Mouse (Mus musculus): Measurements from ENCODE around the gene Bag5.
"Not testable (repeated sequence)": the region's sequence is repeated elsewhere in the genome, so short reads cannot be mapped to it uniquely, and the experiment has no call there.

Bag5 gene

DNA sequence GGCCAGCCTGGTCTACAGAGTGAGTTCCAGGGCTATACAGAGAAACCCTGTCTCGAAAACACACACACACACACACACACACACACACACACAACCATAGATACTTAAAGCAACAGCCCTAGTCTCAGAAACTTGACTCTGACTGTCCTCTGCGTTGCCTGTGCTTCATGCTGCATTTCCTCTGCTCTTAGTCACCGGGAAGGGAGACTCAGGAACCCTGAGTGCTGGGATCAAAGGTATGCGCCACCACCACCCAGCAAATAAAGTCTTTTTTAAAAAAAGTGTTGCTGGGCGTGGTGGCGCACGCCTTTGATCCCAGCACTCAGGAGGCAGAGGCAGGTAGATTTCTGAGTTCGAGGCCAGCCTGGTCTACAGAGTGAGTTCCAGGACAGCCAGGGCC is 23.6 kb upstream of the Bag5 start:
- not testable (repeated sequence) for DNase-seq (ENCODE audit: low spot score in 2 of 2)

DNA sequence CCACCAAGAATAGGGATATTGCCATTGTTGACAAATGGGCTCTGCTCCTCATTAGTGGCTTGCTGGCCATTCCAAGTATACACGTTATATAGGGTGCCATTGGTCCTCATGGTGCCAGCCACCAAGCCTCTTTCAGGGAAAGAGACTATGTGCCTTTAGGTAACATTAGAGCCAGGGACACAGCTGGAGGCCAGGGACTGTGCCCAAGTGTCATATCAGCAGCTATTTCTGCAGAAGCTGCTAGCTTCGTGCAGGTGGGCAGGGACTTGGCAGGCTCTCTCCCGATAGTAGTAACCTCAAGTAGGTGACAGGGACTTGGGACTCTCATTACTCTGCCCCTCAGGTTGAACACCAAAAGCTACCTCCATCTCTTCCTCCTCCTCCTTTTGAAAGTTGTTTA is 21.9 kb upstream of the Bag5 start:
- DNase-seq (ENCODE audit: low spot score in 2 of 2): no peak

DNA sequence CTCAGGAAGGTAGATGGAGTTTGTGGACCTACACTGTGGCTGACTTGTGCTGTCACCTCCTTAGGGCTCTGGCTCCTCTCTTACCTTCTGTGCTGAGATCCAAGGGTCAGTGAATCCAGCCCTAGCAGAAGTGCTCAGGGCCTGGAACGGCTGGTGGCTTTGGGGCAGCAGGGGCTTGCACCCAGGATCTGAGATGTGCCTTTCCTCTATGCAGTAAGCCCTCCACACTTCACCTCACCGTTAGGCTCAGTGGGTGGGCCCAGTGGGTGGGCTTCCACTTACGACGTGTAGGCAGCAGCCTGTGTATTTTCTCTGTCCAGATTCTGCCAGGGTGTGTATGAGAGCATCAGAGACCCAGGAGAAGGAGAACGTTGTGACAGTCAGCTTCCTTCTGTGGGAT is 19.9 kb upstream of the Bag5 start:
- DNase-seq (ENCODE audit: low spot score in 2 of 2): no peak

DNA sequence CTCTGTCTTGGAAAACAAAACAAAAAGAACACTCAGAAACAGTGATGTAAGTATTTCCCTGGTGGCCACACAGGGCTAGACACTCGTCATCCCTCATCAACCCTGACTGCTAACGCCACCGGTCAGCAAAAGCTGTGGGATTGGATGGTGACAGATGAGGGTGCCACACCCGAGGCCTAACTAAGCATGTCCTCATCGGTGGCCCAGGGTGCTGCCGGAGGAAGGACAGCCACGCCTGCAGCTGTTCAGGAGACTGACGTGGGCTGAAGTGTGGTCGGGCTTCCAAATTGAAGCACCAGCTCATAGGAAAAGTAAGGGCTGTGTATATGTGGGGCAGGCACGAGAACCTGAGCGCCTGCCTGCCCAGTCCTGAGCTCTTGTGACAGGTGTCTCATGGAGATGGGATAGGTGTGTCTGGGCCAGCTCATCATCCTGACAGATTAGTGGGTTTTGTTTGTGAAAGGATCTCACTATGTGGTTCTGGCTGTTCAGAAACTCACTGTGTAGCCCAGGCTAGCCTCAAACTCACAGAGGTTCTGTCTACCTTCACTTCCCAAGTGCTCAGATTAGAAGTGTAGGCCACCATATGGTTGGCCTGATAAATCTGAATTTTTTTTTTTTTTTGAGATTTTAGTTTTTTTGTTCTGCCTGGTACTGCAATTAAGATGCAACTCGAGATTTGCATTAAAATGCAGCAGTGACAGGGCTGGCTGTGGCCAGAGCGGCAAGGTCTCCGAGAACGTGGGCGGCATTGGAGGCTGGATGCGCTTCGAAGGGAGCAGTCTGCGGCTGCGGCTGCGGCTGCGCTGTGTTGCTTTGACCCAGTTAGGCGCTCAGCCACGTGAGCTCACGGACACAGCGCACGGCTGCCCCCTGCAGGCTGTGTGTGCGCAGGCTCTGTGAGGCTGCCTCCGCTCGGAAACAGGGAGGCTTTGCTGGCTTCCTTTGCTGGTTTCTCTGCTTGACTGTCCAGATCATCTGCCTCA is 19.1 kb upstream of the Bag5 start:
- peak; percentile 71 to 86 for DNase-seq (ENCODE audit: low spot score in 2 of 2)

DNA sequence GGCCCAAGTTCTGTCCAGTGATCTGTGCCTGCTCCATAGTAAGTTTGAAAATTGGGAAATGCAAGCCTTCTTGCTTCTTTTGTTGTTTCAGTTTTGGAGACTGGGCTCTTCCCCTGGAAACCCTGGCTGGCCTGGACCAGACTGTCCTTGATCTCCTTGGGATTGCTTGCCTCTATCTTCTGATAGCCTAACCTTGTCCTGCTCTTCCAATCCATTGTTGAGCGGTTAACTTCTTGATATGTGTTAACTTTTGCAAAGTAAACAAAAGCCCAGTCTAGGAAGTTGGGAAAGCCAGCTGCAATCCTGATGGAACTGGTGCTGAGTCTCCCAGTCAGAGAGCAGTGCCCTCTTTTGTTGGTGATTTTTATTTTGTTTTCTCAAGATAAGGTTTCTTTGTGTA is 14.9 kb upstream of the Bag5 start:
- no peak for DNase-seq (ENCODE audit: low spot score in 2 of 2)

DNA sequence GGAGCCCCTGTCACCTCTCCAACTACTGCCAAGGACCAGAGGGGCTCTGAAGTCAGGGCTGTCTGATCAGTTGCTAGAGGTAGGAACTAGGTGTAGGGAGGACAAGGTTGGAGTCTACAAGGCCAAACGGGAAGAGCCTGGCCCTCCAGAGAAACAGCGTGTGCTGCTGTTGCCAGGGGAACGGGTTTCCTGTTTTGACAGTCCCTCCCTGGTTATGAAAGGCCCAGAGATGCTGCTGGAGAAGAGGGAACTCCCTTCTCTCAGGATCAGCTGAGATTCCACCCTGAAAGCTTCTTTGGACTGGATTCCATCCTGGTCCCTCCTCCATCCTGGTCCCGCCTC is 13.0 kb upstream of the Bag5 start:
- peak in 1 of 2 experiments; percentile 42 for DNase-seq (ENCODE audit: low spot score in 2 of 2)

DNA sequence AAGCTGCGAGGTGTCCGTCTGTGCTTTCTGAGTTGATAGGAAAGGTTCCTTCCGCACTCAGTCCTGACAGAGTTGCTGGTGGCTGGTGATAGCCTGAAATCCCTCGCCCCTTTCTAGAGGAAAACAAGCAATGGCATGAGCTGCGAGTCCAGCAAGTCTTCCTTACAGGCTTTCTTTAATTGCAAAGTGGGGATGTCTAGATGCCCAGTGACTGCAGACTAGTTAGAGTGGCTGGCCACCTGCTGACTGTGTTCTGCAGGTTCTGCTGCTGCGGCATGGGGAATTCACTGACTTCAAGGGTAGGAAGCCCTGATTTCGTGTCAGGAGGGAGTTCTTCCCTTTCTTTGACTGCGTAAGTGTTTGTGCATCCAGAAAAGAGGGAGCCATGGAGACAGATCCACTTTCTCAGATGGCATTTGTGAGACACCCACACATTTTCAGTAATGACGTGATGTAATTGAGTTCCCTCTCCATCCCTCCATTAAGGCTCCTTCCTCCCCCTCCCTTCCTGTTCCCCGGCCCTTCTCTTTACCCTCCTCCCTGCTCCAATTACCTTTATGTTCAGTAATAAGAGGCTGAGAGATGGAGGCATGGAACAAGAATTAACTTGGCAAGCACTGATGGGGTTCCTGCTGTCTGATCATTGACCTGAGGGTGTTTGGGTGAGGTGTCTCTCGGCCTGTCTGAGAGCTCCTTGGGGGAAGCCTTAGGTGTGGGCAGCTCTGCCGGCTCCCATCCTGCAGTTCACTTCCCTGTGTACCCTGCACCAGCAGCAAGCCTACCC is 12.5 kb upstream of the Bag5 start:
- no peak for DNase-seq (ENCODE audit: low spot score in 2 of 2)

DNA sequence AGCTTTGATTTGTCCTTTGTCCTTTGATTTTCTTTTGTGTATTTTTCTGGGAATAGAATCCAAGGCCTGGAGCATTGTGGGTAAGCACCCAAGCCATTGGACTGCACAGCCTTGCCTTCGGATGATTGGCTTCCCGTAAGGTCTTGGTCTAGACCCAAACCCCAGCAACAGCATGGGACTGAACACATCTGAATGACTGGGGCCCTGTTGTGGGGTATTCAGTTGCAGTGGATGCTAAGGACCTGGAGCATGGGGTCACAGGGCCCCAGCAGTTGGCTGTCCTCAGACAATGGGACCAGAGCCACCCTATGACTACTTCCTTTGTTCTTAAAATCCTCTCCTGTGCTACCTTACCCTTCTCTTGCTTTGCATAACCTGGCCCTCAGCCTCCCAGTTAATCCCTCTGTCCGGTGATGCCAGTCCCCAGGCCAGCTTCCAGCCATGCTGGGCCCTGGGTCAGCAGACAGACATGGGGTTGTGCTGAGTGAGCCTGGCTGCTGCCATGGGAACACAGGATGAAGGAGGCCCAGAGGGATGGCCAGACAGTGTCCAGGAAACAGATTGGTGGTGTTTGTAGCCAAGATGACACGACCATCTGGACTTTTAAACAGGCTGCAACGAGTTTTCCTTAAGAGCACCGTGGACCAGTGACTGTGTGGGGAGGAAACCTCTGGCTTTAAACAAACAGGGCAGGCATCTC is 11.7 kb upstream of the Bag5 start:
- no peak for DNase-seq (ENCODE audit: low spot score in 2 of 2)

DNA sequence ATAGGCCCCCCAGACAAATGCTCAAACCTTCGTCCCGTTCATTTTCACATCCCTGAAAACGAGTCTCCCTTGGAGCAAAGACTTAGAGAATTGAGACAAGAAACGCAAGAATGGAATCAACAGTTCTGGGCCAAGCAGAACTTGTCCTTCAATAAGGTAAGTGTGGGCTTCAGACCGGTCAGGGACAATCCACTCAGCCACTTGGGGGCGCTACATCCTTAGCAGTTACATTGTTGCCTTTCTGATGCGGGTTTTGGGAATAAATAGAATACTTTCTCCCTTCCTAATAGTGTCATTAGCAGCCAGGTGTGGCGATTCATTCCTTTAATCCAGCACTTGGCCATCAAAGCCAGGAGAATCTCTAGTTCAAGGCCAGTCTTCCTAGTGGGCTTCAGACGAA is 9.6 kb upstream of the Bag5 start:
- no peak for DNase-seq (ENCODE audit: low spot score in 2 of 2)

DNA sequence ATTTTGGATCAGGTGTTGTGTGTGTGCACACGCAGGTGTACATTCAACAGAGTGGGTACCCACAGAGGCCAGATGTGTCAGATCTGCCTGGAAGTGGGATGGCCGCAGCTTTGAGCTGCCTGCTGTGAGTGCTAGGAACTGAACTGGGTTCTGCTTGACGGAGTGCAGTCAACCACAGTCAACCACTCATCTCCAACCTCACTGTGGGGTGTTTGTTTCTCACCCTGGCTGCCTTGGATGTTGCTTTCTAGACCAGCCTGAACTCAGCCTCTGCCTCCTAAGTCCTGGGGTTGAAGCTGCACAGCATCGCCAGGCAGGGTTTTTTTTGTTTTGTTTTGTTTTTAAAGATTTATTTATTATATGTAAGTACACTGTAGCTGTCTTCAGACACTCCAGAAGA is 7.2 kb upstream of the Bag5 start:
- no peak for DNase-seq (ENCODE audit: low spot score in 2 of 2)

DNA sequence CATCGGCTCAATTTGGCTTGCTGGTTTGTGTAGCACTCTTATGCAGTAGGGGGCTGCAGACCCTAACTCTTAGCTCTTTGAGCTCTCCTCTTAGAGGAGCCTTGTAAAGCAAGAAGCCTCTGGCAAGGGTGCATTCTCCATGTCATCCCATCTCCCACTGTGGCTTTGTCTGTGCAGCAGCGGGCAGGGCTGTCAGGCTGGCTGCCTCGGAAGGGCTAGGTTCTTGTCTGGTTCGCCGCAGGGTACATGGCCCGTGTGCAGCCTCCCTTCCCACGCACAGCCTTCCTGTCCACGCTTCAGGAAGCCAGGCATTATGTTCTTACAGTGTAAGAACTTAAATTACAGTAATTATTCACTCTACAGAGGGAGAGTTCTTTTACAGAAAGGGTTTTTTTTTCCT is 5.6 kb upstream of the Bag5 start:
- no peak for DNase-seq (ENCODE audit: low spot score in 2 of 2)

DNA sequence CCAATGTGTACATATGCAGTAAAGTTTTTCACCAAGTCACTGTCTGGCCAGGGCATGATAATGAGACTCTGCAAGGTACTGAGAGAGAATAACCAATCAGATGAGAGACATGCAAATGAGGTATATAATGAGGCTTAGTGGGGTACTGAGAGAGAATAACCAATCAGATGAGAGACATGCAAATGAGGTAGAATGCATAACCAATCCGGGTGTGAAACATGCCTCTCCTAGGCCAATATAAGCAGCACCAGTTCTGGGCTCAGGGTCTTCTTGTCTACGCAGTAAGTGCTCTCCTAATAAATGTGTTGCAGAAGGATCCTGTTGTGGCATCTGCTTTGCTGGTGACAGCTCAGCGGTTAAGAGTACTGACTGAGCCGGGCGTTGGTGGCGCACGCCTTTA is 3.4 kb upstream of the Bag5 start:
- no peak for DNase-seq (ENCODE audit: low spot score in 2 of 2)

DNA sequence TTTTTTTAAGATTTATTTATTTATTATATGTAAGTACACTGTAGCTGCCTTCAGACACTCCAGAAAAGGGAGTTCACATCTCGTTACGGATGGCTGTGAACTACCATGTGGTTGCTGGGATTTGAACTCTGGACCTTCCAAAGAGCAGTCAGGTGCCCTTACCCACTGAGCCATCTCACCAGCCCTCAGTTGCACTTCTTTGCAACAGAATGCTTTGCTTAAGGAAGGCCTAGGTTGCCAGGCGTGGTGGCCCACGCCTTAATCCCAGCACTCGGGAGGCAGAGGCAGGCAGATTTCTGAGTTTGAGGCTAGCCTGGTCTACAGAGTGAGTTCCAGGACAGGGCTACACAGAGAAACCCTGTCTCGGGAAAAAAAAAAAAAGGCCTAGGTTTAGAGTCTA is 823 bp upstream of the Bag5 start:
- DNase-seq (ENCODE audit: low spot score in 2 of 2): not testable (repeated sequence)

DNA sequence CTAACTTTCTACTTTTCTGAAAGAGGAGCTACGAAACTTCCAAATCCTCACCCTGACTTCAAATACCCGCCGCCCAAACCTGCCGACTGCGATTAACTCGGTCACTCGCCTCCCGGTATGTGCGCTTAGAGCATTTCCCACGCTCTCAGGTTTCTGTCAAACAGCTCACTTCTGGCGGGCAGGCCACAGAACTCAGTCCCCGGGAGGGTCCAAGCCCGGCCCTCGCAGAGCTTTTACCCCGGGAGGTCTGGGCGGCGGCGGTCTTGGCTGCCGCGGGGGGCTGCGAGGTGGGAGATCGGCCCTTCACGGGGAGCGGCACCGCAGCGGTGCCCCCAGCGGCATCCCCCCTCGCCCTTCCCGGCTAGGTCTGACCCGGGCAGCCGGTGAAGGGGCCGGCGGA is 581 bp downstream of the Bag5 start:
- no peak for DNase-seq (ENCODE audit: low spot score in 2 of 2)

DNA sequence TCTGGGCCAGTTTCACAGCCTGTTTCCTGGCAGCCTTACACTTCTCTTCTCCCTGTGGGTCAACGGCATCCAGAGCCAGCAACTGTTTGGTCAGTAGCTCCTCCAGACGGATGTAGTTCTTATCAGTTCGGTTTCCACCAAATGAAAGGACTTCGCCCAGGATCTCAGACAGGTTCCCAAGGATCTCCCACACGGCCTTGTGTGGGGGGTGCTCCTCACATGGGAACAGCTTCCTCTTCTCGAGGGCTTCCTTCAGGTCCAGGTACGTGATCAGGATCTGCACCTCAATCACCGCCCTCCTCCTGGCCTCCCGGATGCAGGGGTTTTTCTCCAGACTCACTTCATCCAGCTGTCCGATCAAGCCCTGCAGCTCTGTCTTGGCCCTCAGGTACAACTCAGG is 3.0 kb downstream of the Bag5 start:
- no peak for DNase-seq (ENCODE audit: low spot score in 2 of 2)

DNA sequence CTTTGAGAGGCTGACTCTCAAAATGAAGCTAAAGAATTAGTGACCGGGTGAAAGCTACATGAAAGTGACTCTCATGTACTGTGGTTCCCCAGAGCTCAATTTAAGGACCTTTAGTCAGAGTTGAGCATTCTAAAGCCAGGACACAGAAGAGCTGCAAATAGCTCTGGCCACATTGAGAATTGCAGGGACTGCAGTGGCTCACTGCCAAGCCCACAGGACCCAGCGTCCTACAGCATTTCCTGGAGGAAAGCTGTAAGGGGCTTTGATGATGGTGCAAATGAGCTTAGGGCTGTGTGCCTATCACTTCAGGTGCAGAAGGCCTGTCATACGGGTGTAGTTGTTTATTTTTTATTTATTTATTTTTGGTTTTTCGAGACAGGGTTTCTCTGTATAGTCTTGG is 4.9 kb downstream of the Bag5 start:
- DNase-seq (ENCODE audit: low spot score in 2 of 2): no peak

DNA sequence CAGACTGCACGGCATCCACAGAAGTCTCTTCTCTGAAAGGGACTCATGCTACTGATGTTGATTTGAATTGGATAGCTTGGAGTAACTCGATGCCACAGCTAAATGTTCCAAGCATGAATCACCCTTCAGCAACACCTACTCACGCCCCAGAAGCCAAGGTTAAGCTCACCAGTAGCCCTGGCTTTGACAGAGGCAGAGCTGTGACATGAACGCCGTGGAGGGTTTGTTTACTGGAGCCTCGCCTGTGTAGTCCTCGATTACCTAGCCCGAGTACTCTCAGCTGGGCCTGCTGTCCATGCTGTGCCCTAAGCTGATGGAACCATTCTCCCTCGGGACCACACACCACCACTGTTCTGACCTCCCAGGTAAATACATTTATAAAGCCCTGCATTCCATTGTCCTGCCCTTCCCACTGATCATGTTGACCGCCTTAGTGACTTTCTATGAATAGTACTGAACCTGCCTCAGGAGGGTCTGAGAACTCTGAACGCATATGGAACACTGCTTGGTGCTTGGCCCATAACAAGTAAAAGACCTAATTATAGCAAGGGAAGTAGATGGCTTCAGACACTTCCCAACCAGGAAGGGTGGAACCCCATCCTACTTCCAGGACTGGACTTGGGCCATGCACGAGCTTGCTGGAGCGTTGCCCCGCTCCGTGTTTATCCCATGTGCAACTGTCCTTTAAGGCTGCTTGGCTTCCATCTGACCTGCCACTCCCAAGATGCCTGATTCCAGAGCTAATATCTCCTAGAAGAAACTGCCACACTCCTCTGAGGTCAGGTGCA is 7.7 kb downstream of the Bag5 start:
- peak; percentile 67 to 84 for DNase-seq (ENCODE audit: low spot score in 2 of 2)

DNA sequence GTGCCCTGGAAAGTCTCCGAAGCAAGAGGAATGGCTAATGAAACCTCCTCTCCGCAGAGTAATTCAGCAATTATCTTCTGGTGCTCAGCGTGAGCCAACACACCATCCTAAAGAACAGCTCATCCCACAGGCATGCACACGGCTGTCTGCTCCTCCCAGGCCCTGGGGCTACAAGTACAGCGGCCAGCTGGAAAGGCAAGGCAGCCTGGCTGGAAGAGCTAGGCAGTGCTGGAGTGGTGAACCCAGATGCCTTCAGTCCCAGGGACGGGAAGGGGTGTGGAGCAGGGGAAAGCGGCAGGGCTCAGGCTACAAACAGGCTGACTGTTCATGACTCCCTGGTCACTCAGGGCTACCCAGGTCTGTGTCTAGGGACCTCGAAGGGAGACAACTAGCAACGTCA is 8.4 kb downstream of the Bag5 start:
- DNase-seq (ENCODE audit: low spot score in 2 of 2): peak; percentile 55 to 70

DNA sequence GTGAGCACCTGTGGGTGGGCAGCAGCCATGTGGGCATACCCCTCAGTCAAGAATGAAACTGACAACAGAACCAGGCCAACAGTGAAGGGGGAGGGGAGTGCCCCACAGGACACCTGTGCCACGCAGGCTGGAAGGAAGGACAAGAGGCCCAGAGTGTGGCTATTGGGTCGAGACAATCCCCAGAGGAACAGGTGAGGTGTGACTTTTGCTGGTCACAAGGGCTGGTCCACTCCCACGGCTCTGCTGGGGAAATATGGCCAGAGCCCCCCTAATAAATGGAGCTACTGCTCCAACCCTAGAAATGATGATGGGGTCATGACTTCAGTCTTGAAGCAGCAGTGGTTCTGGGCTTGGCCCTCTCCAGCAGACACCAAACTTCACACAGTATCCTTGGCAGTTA is 9.8 kb downstream of the Bag5 start:
- DNase-seq (ENCODE audit: low spot score in 2 of 2): no peak

DNA sequence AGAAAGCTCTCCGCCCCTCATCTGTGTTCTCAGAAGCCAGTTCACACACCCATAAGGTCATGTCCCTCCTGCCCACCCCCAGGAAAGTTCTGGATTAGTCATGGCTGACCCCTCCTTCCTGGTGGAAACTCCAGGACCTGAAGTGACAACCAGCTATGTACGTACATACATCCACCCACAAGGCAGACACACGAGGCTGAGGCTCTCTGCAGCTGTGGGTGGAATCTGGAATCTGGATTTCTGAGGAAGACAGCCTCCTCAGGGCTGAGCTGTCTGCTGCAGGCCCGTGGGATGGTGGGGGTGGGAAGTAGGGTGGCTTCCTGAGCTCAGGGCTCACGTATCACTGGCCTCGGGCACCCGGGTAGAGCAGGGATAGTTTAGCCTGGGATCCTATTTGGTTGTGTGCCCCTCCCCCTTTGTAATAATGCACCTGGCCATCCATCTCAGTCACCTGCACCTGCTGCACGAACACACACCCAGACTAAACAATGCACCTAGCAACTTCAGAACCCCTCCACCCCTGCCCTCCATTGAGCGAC is 12.1 kb downstream of the Bag5 start:
- no peak for DNase-seq (ENCODE audit: low spot score in 2 of 2)

DNA sequence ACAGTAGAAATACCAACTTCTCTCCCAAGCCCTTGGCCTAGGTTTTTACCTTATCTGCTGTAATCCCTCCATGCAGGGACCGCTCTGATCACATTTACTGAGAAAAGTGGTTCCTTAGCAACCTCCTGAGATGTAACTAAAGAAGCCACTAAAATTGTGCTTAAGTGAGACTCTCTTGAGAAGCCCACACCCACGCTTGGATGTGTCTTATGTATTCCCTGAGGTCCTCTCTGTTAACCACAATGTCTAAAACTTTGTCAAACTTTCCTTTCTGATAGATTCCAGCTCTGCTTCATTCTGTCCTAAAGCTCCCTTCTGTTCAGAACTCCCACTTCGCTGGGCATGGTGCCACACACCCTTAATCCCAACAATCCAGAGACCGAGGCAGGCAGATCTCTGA is 13.5 kb downstream of the Bag5 start:
- no peak for DNase-seq (ENCODE audit: low spot score in 2 of 2)

Data from urinary bladder, postnatal 36 days (tissue).